Mouse (Mus musculus) layer of hippocampus, adult 8-10 months (tissue): ENCODE data around the gene Trp53bp2. TPM values are rescaled to one million over a fixed set of nuclear protein-coding genes. Genes with fewer than 3 reads are reported as not detected.

Experiments used
- DNase-seq, 2 experiments: peaks; one replicate each; pipeline ENCODE4 v3.0.0; 2022; ENCODE audit warnings: low spot score in 2 of 2
- total RNA-seq, 4 experiments: library from RNA; stranded (reverse); gene quantifications; 2 replicates each; pipeline ENCODE4 v1.2.4; 2022

Gene Trp53bp2
- total RNA-seq, 4 experiments from 2014 or later: 29.3 to 34.7 (median 31.2) TPM

GRCm38 (mm10) chr1:182408243-182408642 is 729 bp upstream of the Trp53bp2 start:
- DNase-seq: no peak

GRCm38 (mm10) chr1:182409401-182410173 is 615 bp downstream of the Trp53bp2 start:
- DNase-seq: no peak

GRCm38 (mm10) chr1:182412586-182413270 is 3.8 kb downstream of the Trp53bp2 start:
- no peak for DNase-seq

GRCm38 (mm10) chr1:182419481-182419880 is 10.5 kb downstream of the Trp53bp2 start:
- no peak for DNase-seq

GRCm38 (mm10) chr1:182424274-182424673 is 15.3 kb downstream of the Trp53bp2 start:
- no peak for DNase-seq

GRCm38 (mm10) chr1:182425176-182425575 is 16.2 kb downstream of the Trp53bp2 start:
- DNase-seq: no peak

- no peak for DNase-seq
Observed at GRCm38 (mm10) chr1:182426444-182426843, 17.5 kb downstream of the Trp53bp2 start.

GRCm38 (mm10) chr1:182427426-182427825 is 18.5 kb downstream of the Trp53bp2 start:
- DNase-seq: no peak

GRCm38 (mm10) chr1:182429826-182430225 is 20.9 kb downstream of the Trp53bp2 start:
- DNase-seq: no peak

GRCm38 (mm10) chr1:182430676-182431075 is 21.7 kb downstream of the Trp53bp2 start:
- no peak for DNase-seq

- no peak for DNase-seq
Observed at GRCm38 (mm10) chr1:182432059-182432458, 23.1 kb downstream of the Trp53bp2 start.

GRCm38 (mm10) chr1:182436746-182437145 is 27.8 kb downstream of the Trp53bp2 start:
- DNase-seq: no peak

- peak in 1 of 2 experiments; percentile 57 for DNase-seq
Observed at GRCm38 (mm10) chr1:182439546-182440222, 30.7 kb downstream of the Trp53bp2 start.

GRCm38 (mm10) chr1:182441791-182442473 is 33.0 kb downstream of the Trp53bp2 start:
- DNase-seq: no peak

GRCm38 (mm10) chr1:182444116-182444515 is 35.1 kb downstream of the Trp53bp2 start:
- DNase-seq: no peak

- no peak for DNase-seq
Observed at GRCm38 (mm10) chr1:182448276-182449035, 39.5 kb downstream of the Trp53bp2 start.

- DNase-seq: no peak
Observed at GRCm38 (mm10) chr1:182452473-182452872, 43.5 kb downstream of the Trp53bp2 start.

GRCm38 (mm10) chr1:182455080-182455479 is 46.1 kb downstream of the Trp53bp2 start:
- no peak for DNase-seq

GRCm38 (mm10) chr1:182458556-182458955 is 49.6 kb downstream of the Trp53bp2 start:
- DNase-seq: no peak

- no peak for DNase-seq
Observed at GRCm38 (mm10) chr1:182459436-182459835, 50.5 kb downstream of the Trp53bp2 start.
